Mouse (Mus musculus): ENCODE data around the gene Nbl1. TPM values are rescaled to one million over a fixed set of nuclear protein-coding genes. Genes with fewer than 3 reads are reported as not detected.

Gene Nbl1
- total and polyA plus RNA-seq, 3 experiments = 0.89 to 2.0 (median 1.5) TPM

GRCm38 (mm10) chr4:139075915-139076314 lies 16.9 kb downstream of the Nbl1 start:
- Histone ChIP-seq H3K27me3 (replicated peaks) (peaks cover 53% of the 10 kb centered on the region), H3K4me1 (ENCODE audit: control insufficient read depth in 1 of 2, insufficient read depth in 2 of 2) (peaks cover 4% of the 10 kb centered on the region in 2 experiments; a peak in 2 of 4 replicates)

GRCm38 (mm10) chr4:139075041-139075711 lies 17.6 kb downstream of the Nbl1 start, which contains the start of gene Htr6:
Gene Htr6, minus strand, starts transcription at chr4:139075570.
- H3K4me3 ChIP-seq (replicated peaks in 1 of 3; ENCODE audit: low read depth in 2 of 3, low read length in 2 of 3, poor library complexity in 1 of 3) = peak within 1 kb of the TSS in 1 of 3 experiments; percentile 7
- H3K27me3 ChIP-seq (replicated peaks) = peaks cover 58% of the 10 kb centered on the region
- dilution Hi-C loops (cut with MboI; ENCODE audit: extremely low pct_ligation_motif_present, extremely low pct_unique_long_range_greater_than_20kb, low sequenced_read_pairs) (no loop called here), in situ Hi-C loops (cut with MboI; ENCODE audit: low pct_ligation_motif_present, low pct_unique_long_range_greater_than_20kb, low sequenced_read_pairs) (loop anchor here (5.0 to 10.0 kb wide), 2 partner anchors 103 to 150 kb away; partner anchors contain the start of gene Tmco4)
- no peaks in the 10 kb centered on the region for H3K79me2 ChIP-seq (replicated peaks; ENCODE audit: control insufficient read depth, extremely low read depth, insufficient read depth, poor library complexity, severe bottlenecking)
- no peak within 1 kb of the TSS for H3K9ac ChIP-seq (ENCODE audit: insufficient read depth, low read depth)
- no peak for DNase-seq (ENCODE audit: extremely low read depth)
- H3K4me1 ChIP-seq (ENCODE audit: control insufficient read depth in 1 of 2, insufficient read depth in 2 of 2) = peaks cover 4% of the 10 kb centered on the region in 2 experiments; a peak in 2 of 4 replicates
- no peaks in the 10 kb centered on the region for H3K36me3 ChIP-seq (replicated peaks in 1 of 2; ENCODE audit: control insufficient read depth in 1 of 2, insufficient read depth in 1 of 2, low read length in 1 of 2)
- peaks cover 5% of the 10 kb centered on the region for H3K9me3 ChIP-seq (replicated peaks; ENCODE audit: low read length)
- peak within 1 kb of the TSS; percentile 59 for H3K4me2 ChIP-seq (ENCODE audit: insufficient read depth, low read depth, poor library complexity, severe bottlenecking)
- H3K27ac ChIP-seq (ENCODE audit: insufficient read depth, low read depth) = no peak within 1 kb of the TSS
- TF ChIP-seq ZC3H11A (IDR thresholded peaks at IDR 0.05; ENCODE audit: low read depth, low read length) (no peak), RAD21 (IDR thresholded peaks at IDR 0.05; ENCODE audit: low read depth, low read length) (no peak)

More at GRCm38 (mm10) chr4:139075915-139076314, 16.9 kb downstream of the Nbl1 start:
- Histone ChIP-seq H3K9me3 (replicated peaks; ENCODE audit: low read length) (peaks cover 5% of the 10 kb centered on the region), H3K4me3 (replicated peaks in 1 of 3; ENCODE audit: low read depth in 2 of 3, low read length in 2 of 3, poor library complexity in 1 of 3) (no peak overlapping the region), H3K4me2 (ENCODE audit: insufficient read depth, low read depth, poor library complexity, severe bottlenecking) (no peak overlapping the region; the same call in 1 of the 2 replicates), H3K27ac (ENCODE audit: insufficient read depth, low read depth) (no peak overlapping the region), H3K79me2 (replicated peaks; ENCODE audit: control insufficient read depth, extremely low read depth, insufficient read depth, poor library complexity, severe bottlenecking) (no peaks in the 10 kb centered on the region), H3K9ac (ENCODE audit: insufficient read depth, low read depth) (no peak overlapping the region), H3K36me3 (replicated peaks in 1 of 2; ENCODE audit: control insufficient read depth in 1 of 2, insufficient read depth in 1 of 2, low read length in 1 of 2) (no peaks in the 10 kb centered on the region)
- in situ Hi-C loops (cut with MboI; ENCODE audit: low pct_ligation_motif_present, low pct_unique_long_range_greater_than_20kb, low sequenced_read_pairs) (loop anchor here (5.0 to 10.0 kb wide), 2 partner anchors 104 to 151 kb away; partner anchors contain the start of gene Tmco4), dilution Hi-C loops (cut with MboI; ENCODE audit: extremely low pct_ligation_motif_present, extremely low pct_unique_long_range_greater_than_20kb, low sequenced_read_pairs) (no loop called here)
- DNase-seq (ENCODE audit: extremely low read depth) = no peak
- TF ChIP-seq JUN (IDR thresholded peaks at IDR 0.05; ENCODE audit: insufficient read depth, low read depth, low read length) (no peak), CTCF (conservative IDR thresholded peaks at IDR 0.05 in 1 of 2, IDR thresholded peaks at IDR 0.05 in 1 of 2; ENCODE audit: low read depth in 2 of 2, low read length in 2 of 2) (peak in 1 of 2 experiments; percentile 48; a peak in 2 of 4 replicates), MXI1 (IDR thresholded peaks at IDR 0.05; ENCODE audit: low read depth, low read length) (no peak)

GRCm38 (mm10) chr4:139074060-139074459 lies 18.7 kb downstream of the Nbl1 start:
- DNase-seq (ENCODE audit: extremely low read depth) = no peak
- Histone ChIP-seq H3K9ac (ENCODE audit: insufficient read depth, low read depth) (no peak overlapping the region), H3K36me3 (replicated peaks in 1 of 2; ENCODE audit: control insufficient read depth in 1 of 2, insufficient read depth in 1 of 2, low read length in 1 of 2) (no peaks in the 10 kb centered on the region), H3K27me3 (replicated peaks) (peaks cover 69% of the 10 kb centered on the region), H3K4me1 (ENCODE audit: control insufficient read depth in 1 of 2, insufficient read depth in 2 of 2) (peaks cover 3 to 4% of the 10 kb centered on the region in 2 experiments; a peak in 2 of 4 replicates), H3K9me3 (replicated peaks; ENCODE audit: low read length) (peaks cover 5% of the 10 kb centered on the region), H3K4me3 (replicated peaks in 1 of 3; ENCODE audit: low read depth in 2 of 3, low read length in 2 of 3, poor library complexity in 1 of 3) (no peak overlapping the region), H3K27ac (ENCODE audit: insufficient read depth, low read depth) (no peak overlapping the region), H3K79me2 (replicated peaks; ENCODE audit: control insufficient read depth, extremely low read depth, insufficient read depth, poor library complexity, severe bottlenecking) (no peaks in the 10 kb centered on the region), H3K4me2 (ENCODE audit: insufficient read depth, low read depth, poor library complexity, severe bottlenecking) (no peak overlapping the region)
- dilution Hi-C loops (cut with MboI; ENCODE audit: extremely low pct_ligation_motif_present, extremely low pct_unique_long_range_greater_than_20kb, low sequenced_read_pairs) (no loop called here), in situ Hi-C loops (cut with MboI; ENCODE audit: low pct_ligation_motif_present, low pct_unique_long_range_greater_than_20kb, low sequenced_read_pairs) (loop anchor here (10.0 kb wide), 1 partner anchor 149 kb away; no protein-coding TSS in a partner anchor)
- TF ChIP-seq ZKSCAN1 (IDR thresholded peaks at IDR 0.05; ENCODE audit: borderline replicate concordance, low read depth, low read length) = no peak
- TF ChIP-seq NRF1 (IDR thresholded peaks at IDR 0.05; ENCODE audit: low read depth, low read length) = no peak
- TF ChIP-seq PAX5 (IDR thresholded peaks at IDR 0.05; ENCODE audit: low read length) = no peak
- no peak for TF ChIP-seq MEF2A (IDR thresholded peaks at IDR 0.05; ENCODE audit: borderline replicate concordance, low read depth, low read length)
- no peak for TF ChIP-seq SIN3A (IDR thresholded peaks at IDR 0.05; ENCODE audit: low read length)
- no peak for TF ChIP-seq TCF12 (IDR thresholded peaks at IDR 0.05; ENCODE audit: low read depth, low read length)
- TF ChIP-seq RCOR1 (conservative IDR thresholded peaks at IDR 0.05; ENCODE audit: low read depth, low read length) = no peak
- no peak for TF ChIP-seq E2F4 (IDR thresholded peaks at IDR 0.05; ENCODE audit: insufficient replicate concordance, low read depth, low read length)
- TF ChIP-seq POLR2A (IDR thresholded peaks at IDR 0.05; ENCODE audit: low read depth, low read length) = no peak
- no peak for TF ChIP-seq UBTF (IDR thresholded peaks at IDR 0.05; ENCODE audit: low read depth, low read length)
- no peak for TF ChIP-seq USF2 (conservative IDR thresholded peaks at IDR 0.05; ENCODE audit: low read depth, low read length)
- no peak for TF ChIP-seq KAT2A (IDR thresholded peaks at IDR 0.05; ENCODE audit: insufficient replicate concordance, low read length)
